Mouse (Mus musculus): Measurements from ENCODE around the gene Fanci. TPM values are rescaled to one million over a fixed set of nuclear protein-coding genes. Genes with fewer than 3 reads are reported as not detected.

The Fanci gene
- total RNA-seq, 2 experiments from 2014 or later = 0.08 TPM; not detected in 1

- no peak for DNase-seq
- TF ChIP-seq CTCF (IDR thresholded peaks at IDR 0.05) = no peak
- H3K27ac ChIP-seq = no peak overlapping the region
- intact Hi-C loops (cut with DNase I) = no loop called here
- no peak overlapping the region for H3K4me3 ChIP-seq
These were observed 79.0 kb downstream of the Fanci start for GRCm38 (mm10) chr7:79470718-79471117.

DNA sequence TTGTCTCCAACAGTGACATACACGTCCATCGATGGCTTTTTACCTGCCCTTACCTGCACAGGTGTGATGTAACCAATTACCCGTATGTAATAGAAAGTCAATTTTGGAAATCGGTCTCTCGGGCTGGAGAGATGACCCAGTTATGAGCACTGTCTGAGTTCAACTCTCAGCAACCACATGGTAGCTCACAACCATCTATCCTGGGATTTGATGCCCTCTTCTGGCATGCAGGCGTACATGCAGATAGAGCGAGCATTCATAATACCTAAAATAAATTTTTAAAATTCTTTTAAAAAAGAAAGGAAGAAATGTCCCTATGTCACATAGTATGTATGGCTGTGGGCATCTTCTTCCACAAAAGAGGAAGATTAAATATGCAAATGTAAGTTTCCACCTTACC is 79.7 kb downstream of the Fanci start:
- Histone ChIP-seq H3K4me3 (no peak overlapping the region), H3K27ac (no peak overlapping the region)
- TF ChIP-seq CTCF (IDR thresholded peaks at IDR 0.05) = no peak
- no peak for DNase-seq
- intact Hi-C loops (cut with DNase I) = no loop called here

DNA sequence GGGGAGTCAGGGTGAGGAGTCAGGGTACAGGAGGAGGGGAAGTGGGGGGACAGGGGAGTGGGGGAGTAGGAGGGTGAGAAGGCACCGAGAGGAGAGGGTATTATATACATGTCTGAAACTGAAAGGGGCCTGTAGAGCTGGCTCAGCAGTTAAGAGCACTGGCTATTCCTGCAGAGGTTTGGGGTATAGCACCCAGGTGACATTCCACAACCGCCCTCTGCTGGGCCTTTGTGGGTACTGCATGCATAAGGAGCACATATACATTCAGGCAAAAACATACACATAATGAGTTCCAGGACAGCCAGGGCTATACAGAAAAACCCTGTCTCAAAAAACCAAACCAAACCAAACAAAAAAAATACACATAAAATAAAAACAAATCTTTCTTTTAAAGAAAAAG is 81.1 kb downstream of the Fanci start:
- Histone ChIP-seq H3K27ac (no peak overlapping the region), H3K4me3 (no peak overlapping the region)
- intact Hi-C loops (cut with DNase I) = no loop called here
- peak; percentile 30 for TF ChIP-seq CTCF (IDR thresholded peaks at IDR 0.05)
- no peak for DNase-seq

DNA sequence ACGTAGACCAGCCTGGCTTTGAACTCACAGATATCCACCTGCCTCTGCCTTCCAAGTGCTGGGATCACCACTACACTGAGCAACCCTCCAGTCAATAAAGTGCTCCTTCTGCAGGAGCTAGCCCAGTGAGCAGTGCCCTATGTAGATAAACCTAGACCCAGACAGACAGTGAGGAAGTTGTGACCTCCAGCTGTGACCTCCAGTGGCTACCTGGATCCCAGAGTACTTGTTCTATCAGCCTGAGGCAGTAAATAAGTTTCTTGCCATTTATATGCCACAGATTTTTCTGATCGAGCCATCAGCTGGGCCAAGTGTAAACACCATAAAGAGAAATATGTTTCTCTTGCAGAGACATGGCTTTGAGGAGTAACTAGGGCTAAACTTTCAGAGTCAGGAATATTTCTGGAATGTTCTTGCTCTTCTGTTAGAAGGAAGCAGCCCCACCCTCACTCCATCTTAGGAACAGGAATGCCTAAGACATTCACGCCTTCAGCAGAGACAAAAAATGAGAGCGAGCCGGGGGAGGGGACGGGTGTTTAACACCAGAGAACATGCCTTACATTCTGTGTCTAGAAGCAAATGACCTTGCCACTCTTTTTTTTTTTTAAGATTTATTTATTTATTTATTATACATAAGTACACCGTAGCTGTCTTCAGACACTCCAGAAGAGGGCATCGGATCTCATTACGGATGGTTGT is 81.9 kb downstream of the Fanci start:
- no peak for TF ChIP-seq CTCF (IDR thresholded peaks at IDR 0.05)
- intact Hi-C loops (cut with DNase I) = no loop called here
- DNase-seq = no peak
- no peak overlapping the region for H3K27ac ChIP-seq
- H3K4me3 ChIP-seq = no peak overlapping the region

- intact Hi-C loops (cut with DNase I) = no loop called here
- no peak for TF ChIP-seq CTCF (IDR thresholded peaks at IDR 0.05)
- no peak overlapping the region for H3K27ac ChIP-seq
- H3K4me3 ChIP-seq = no peak overlapping the region
- DNase-seq = no peak
These were observed 83.2 kb downstream of the Fanci start for GRCm38 (mm10) chr7:79474831-79475399.

- intact Hi-C loops (cut with DNase I) = no loop called here
- H3K27ac ChIP-seq = no peak overlapping the region
- no peak for TF ChIP-seq CTCF (IDR thresholded peaks at IDR 0.05)
These were observed 94.8 kb downstream of the Fanci start for GRCm38 (mm10) chr7:79486528-79486927.

GRCm38 (mm10) chr7:79493915-79494314 is 102.2 kb downstream of the Fanci start:
- H3K4me3 ChIP-seq = no peak overlapping the region
- TF ChIP-seq CTCF (IDR thresholded peaks at IDR 0.05) = peak; percentile 75
- intact Hi-C loops (cut with DNase I) = loop anchor here (10.0 kb wide), 1 partner anchor 231 kb away; no protein-coding TSS in a partner anchor
- DNase-seq = peak; percentile 45
- no peak overlapping the region for H3K27ac ChIP-seq

More at GRCm38 (mm10) chr7:79486528-79486927, 94.8 kb downstream of the Fanci start:
- no peak overlapping the region for H3K4me3 ChIP-seq
- no peak for DNase-seq

DNA sequence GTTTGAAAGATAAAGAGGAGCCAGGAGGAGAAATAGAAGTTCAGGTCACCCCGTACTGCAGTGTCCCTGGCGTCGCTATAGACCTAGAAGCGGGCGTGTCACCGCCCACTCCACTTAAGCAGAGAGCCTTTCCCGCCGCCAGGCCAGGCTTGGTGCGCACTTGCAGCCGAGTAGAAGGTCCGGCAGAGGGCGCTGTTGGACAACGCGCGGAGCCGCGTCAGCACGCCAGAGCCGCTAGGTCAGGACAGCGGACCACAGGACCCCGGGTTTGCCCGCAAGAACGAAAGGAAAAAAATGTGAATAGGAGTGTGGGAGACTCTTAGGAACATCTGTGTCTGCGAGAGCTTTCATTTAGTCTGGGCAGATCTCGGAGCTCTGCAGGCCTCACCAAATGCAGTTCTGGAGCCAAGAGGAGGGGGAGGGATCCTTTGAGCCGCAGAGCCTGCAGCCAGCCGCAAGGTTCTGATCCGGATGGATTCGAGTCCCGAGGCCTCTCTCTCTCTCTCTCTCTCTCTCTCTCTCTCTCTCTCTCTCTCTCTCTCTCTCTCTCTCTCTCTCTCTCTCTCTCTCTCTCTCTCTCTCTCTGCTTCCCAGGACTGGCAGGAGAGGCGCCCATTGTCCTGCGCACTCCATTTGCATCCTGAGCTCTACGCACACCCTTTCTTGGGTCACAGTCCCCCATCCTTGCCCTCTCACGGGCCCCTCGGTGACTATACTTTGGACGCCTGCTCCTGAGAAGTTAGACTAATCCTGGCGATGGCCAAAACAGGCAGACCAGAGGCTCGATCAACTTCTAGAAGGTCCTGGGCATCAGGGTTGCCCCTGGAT is 104.5 kb downstream of the Fanci start:
- TF ChIP-seq CTCF (IDR thresholded peaks at IDR 0.05) = peak; percentile 100
- DNase-seq = peak; percentile 86
- intact Hi-C loops (cut with DNase I) = loop anchor here (1.0 to 10.0 kb wide), 2 partner anchors 99 to 229 kb away; no protein-coding TSS in a partner anchor
- Histone ChIP-seq H3K4me3 (peak overlapping the region; percentile 73), H3K27ac (no peak overlapping the region)

DNA sequence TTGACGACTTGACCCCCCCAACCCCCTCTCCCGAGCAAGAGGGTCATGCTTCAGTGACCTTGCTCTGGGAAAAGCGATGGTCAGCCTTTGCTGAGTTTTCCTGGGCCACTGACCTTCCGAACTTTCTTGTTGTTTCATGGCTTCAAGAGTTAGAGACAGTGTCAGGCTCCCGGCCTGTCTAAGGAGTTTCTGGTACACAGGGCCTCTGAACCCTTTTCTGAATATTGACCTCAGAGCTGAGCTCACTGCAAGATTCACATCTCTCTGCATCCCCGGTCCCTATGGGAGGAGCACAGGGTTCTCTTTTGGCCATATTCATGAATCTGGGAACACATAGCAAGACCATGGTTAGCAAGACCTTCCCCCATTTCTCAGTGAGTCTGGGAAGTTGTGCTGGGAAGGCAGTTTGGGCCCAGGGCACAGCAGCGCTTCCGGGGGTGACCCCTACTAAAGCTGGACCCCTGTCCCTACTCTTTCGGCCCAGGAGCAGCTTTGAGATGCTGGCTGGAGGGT is 105.1 kb downstream of the Fanci start:
- intact Hi-C loops (cut with DNase I) = loop anchor here (1.0 to 10.0 kb wide), 2 partner anchors 98 to 228 kb away; no protein-coding TSS in a partner anchor
- DNase-seq = no peak
- Histone ChIP-seq H3K4me3 (no peak overlapping the region), H3K27ac (no peak overlapping the region)
- no peak for TF ChIP-seq CTCF (IDR thresholded peaks at IDR 0.05)

DNA sequence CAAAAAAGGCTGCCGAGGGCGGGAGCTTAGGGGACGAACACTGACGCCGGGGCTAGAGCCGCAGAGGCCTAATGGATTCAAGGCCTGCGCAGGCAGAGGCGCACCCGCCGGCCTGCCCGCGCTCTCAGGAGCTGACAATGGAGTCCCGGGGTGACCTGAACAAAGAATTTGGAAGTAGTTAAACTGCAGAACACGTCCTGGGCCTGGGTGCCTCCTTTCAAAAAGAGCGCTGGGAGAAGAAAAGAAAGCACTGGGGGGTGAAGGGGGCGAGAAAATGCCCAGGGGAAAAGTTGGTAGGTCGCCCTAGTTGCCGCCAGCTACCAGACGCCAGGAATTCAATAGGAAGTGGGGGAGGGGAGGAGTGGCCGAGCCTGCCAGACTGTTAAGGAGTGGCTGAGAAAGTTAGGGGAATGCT is 106.0 kb downstream of the Fanci start:
- no peak for DNase-seq
- TF ChIP-seq CTCF (IDR thresholded peaks at IDR 0.05) = no peak
- Histone ChIP-seq H3K27ac (no peak overlapping the region), H3K4me3 (no peak overlapping the region)
- intact Hi-C loops (cut with DNase I) = loop anchor here (10.0 kb wide), 1 partner anchor 227 kb away; no protein-coding TSS in a partner anchor

DNA sequence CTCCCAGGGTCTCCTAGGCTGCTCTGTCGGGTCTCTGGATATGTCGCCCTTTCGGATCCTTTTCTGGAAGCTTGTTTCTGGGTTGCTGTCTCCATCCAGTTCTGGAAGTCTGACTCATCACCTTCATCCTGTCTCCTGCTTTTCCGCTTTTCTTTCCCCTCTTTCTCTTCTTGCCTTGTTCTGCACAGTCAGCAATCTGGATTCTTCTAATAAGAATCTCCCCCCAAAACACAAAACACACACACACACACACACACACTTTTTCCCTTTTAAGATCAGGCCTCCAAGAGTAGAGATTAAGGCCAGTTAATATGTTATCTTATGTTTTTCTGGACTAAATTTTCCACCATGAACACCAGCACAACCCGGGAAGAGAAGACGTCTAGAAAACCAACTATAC is 106.6 kb downstream of the Fanci start:
- H3K4me3 ChIP-seq = no peak overlapping the region
- TF ChIP-seq CTCF (IDR thresholded peaks at IDR 0.05) = no peak
- intact Hi-C loops (cut with DNase I) = loop anchor here (10.0 kb wide), 1 partner anchor 226 kb away; no protein-coding TSS in a partner anchor
- DNase-seq = no peak
- H3K27ac ChIP-seq = no peak overlapping the region

DNA sequence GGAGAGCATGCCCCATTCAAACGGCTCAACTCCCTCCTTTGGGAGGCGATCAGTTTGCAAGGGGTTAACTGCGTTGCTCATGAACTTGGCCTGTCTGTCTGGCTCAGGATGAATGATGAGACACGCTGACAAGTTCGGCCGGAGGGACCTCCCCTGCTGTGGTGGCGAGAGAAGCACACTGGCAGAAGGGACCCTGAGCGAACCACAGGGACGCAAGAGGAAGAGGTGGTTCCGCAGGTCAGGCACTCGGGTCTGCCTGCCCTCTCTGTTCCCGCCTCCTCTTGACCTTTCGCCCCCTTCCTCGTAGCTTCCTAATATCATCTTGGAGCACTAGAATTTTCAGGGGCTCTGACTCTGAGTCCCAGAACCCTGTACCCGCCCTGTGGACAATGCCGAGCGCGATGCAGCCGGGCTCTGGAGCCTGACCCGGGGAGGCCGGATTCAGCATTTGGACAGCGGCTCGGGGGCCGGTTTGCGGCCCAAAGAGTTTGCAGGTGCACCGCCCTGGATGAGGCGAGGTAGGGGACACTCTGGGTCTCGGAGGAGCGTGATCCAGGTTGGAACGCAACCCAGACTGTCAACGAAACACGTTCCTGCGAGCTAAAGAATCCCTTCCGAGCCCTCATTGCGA is 107.4 kb downstream of the Fanci start:
- peak; percentile 53 for DNase-seq
- Histone ChIP-seq H3K4me3 (no peak overlapping the region), H3K27ac (no peak overlapping the region)
- TF ChIP-seq CTCF (IDR thresholded peaks at IDR 0.05) = no peak
- intact Hi-C loops (cut with DNase I) = loop anchor here (10.0 kb wide), 1 partner anchor 226 kb away; no protein-coding TSS in a partner anchor

Other genes starting within 250 kb of the Fanci start
- gene Mfge8, start 242.9 kb upstream of the Fanci start, total RNA-seq (2021) = 10 to 100 TPM; 39.1 to 53.6 TPM
- 1 to 10 TPM; 4.3 to 6.4 TPM for gene Abhd2, start 118.7 kb upstream of the Fanci start, total RNA-seq (2021)
- not detected for gene Rlbp1, start 4.9 kb upstream of the Fanci start, total RNA-seq (2021)
- 10 to 100 TPM; 35.2 to 38.4 TPM for gene Polg, start 74.4 kb downstream of the Fanci start, total RNA-seq (2021)
- gene Rhcg, start 225.7 kb downstream of the Fanci start, total RNA-seq (2021) = not detected

Measured in gastrocnemius, adult 2 months (tissue).